Mouse (Mus musculus) forebrain, embryonic 12.5 days (tissue): ENCODE measurements around the gene Gm1113. TPM values are rescaled to one million over a fixed set of nuclear protein-coding genes. Genes with fewer than 3 reads are reported as not detected.

Experiments used
- ATAC-seq: fragments of 200-750 bp; cut with Nextera tagmentation; 2 replicates; pipeline ENCODE4 v1.8.0; 2017; ENCODE audit warnings: moderate TSS enrichment; ENCODE audit not compliant: low FRiP score
- H3K27ac ChIP-seq: fragments of 300-500 bp; sonication (generic); 2 replicates; pipeline ENCODE4 v1.5.1; 2016; ENCODE audit warnings: mild to moderate bottlenecking
- H3K27me3 ChIP-seq: fragments of 300-500 bp; sonication (generic); 2 replicates; pipeline ENCODE4 v1.6.1; 2016; ENCODE audit warnings: mild to moderate bottlenecking
- H3K36me3 ChIP-seq: fragments of 300-500 bp; sonication (generic); replicated peaks from 2 replicates; pipeline ENCODE4 v1.6.1; 2016; ENCODE audit warnings: mild to moderate bottlenecking
- H3K4me1 ChIP-seq: fragments of 300-500 bp; sonication (generic); 2 replicates; pipeline ENCODE4 v1.6.1; 2016
- H3K4me2 ChIP-seq: fragments of 300-500 bp; sonication (generic); 2 replicates; pipeline ENCODE4 v1.6.1; 2016; ENCODE audit warnings: mild to moderate bottlenecking, moderate library complexity
- H3K4me3 ChIP-seq: fragments of 300-500 bp; sonication (generic); replicated peaks from 2 replicates; pipeline ENCODE4 v1.5.1; 2016; ENCODE audit warnings: mild to moderate bottlenecking
- H3K9ac ChIP-seq: fragments of 300-500 bp; sonication (generic); 2 replicates; pipeline ENCODE4 v1.6.1; 2016; ENCODE audit warnings: mild to moderate bottlenecking
- H3K9me3 ChIP-seq: fragments of 300-500 bp; sonication (generic); 2 replicates; pipeline ENCODE4 v1.6.1; 2016
- WGBS: fragments of 180-500 bp; shearing (Covaris S2); methylation state at CpG from one replicate; pipeline ENCODE4 v1.1.7; 2016; 5-methylcytosine and 5-hydroxymethylcytosine counted together
- polyA plus RNA-seq: library from polyadenylated mRNA; unstranded; fragments of >200 nt; fragmentation: Nextera tagmentation; extraction: Ambion mirVana; gene quantifications from 2 replicates; pipeline ENCODE4 v1.2.1, GENCODE M21; 2016

Gm1113 gene
- not detected in 2 replicates for polyA plus RNA-seq

DNA sequence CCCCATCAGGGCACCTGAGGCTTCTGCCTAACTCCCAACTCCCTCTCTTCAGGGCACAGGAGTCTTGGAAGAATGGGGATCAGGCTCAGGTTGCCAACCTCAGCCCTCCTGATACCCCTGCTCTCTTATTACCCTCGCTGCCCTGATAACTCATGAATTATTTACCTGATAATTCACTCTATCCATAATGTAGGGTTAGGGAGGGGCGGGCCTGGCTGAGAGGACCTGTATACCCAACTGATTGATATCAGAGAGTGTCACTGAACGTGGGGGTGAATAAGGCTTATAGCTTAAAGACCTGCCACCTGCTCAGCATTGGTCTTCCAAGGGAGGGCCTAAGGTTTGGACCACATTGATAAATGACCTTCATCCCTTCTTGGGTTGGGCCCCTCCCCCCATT is at the start of gene Gm1113:
Gene Gm1113, minus strand, starts transcription at position 101 of the 400 bp plus-strand sequence.
- Histone ChIP-seq H3K9me3 (no peaks in the 10 kb centered on the region), H3K4me2 (no peak within 1 kb of the TSS), H3K36me3 (no peaks in the 10 kb centered on the region), H3K27ac (no peak within 1 kb of the TSS), H3K4me1 (peaks cover 5% of the 10 kb centered on the region; the same call in 1 of the 2 replicates), H3K9ac (no peak within 1 kb of the TSS), H3K27me3 (peaks cover 7% of the 10 kb centered on the region; the same call in 1 of the 2 replicates), H3K4me3 (no peak within 1 kb of the TSS)
- WGBS, result 81% methylated on average over 3 of the region's 3 CpGs
- ATAC-seq, result no peak

DNA sequence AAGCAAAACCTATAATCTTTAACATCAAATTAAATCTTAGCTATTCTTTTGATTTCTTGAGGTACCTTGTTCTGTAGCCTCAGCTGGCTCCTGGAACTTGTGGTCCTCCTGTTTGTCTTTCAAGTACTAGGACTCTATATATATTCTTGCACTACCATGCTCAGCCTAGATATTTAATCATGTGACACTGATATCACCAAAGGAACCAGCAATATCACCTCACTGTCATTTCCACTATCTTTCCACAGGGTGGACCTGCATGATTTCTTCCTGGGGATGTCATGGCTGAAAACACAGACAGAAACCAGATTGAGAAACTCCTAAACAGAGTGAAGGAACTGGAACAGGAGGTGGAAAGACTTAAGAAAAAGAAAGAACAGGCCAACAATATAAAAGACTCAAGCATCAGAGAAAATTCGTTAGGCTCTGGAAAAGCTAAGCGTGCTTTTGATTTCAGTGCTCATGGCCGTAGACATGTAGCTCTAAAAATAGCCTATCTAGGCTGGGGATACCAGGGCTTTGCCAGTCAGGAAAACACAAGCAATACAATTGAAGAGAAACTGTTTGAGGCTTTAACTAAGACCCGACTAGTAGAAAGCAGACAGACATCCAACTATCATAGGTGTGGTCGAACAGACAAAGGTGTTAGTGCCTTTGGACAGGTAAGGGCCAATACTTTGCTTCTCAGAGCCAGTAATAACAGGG is 46.6 kb upstream of the Gm1113 start:
- Histone ChIP-seq H3K4me3 (no peak overlapping the region), H3K9me3 (no peaks in the 10 kb centered on the region), H3K4me1 (peaks cover 21% of the 10 kb centered on the region), H3K4me2 (no peak overlapping the region), H3K27me3 (no peaks in the 10 kb centered on the region), H3K9ac (no peak overlapping the region), H3K27ac (no peak overlapping the region), H3K36me3 (peaks cover 55% of the 10 kb centered on the region)
- no peak for ATAC-seq
- 94% methylated on average over 5 of the region's 5 CpGs for WGBS

DNA sequence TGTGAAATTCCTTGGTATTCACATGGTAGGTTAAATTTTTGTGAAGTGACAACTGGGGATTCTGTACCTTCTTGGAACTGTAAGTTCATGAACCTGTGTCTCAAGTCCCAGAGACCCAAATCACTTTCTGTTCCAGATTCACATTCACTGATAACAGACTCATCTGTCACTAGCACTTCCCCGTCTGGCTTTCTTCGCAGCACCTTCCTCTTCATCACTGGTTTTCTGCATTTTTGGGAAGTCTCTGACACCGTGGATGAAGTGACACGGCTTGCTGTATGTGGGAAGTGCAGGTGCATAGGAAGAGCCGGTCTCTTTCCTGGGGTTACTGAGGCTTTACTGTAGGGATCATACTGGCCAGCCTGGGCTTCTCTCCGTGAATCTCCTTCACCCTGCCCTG is 43.5 kb upstream of the Gm1113 start:
- peaks cover 45% of the 10 kb centered on the region for H3K36me3 ChIP-seq

DNA sequence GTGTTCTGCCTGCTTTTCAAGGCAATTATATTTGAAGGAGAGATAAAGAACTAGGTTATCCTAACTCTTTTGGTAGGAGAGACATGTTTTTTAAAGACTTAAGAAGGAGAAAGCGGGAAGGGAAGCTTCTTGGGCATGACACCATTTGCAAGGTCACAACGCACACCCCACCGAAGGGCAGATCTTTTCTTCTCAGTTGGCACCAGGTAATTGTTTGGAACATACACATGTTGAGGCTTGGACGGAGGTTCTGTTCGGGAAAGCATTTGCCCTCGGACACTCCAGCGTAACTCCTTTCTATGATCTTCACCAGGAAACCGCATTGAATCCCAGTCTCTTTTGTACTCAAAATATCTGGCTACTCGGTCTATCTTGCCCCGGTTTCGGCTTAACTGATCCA is 43.0 kb upstream of the Gm1113 start:
- H3K4me3 ChIP-seq, result no peak overlapping the region
- no peak overlapping the region for H3K9ac ChIP-seq
- no peak for ATAC-seq
- H3K27me3 ChIP-seq, result peaks cover 14% of the 10 kb centered on the region
- 93% methylated on average over 11 of the region's 11 CpGs for whole genome bisulfite sequencing
- no peaks in the 10 kb centered on the region for H3K9me3 ChIP-seq
- peaks cover 16% of the 10 kb centered on the region for H3K4me1 ChIP-seq
- no peak overlapping the region for H3K27ac ChIP-seq
- peaks cover 41% of the 10 kb centered on the region for H3K36me3 ChIP-seq
- no peak overlapping the region for H3K4me2 ChIP-seq

More for the DNA sequence above, 43.5 kb upstream of the Gm1113 start:
- Histone ChIP-seq H3K27me3 (peaks cover 12% of the 10 kb centered on the region), H3K4me2 (no peak overlapping the region), H3K27ac (no peak overlapping the region), H3K9me3 (no peaks in the 10 kb centered on the region), H3K9ac (no peak overlapping the region), H3K4me3 (no peak overlapping the region), H3K4me1 (peaks cover 16% of the 10 kb centered on the region)
- 92% methylated on average over 6 of the region's 6 CpGs for WGBS
- no peak for ATAC-seq

DNA sequence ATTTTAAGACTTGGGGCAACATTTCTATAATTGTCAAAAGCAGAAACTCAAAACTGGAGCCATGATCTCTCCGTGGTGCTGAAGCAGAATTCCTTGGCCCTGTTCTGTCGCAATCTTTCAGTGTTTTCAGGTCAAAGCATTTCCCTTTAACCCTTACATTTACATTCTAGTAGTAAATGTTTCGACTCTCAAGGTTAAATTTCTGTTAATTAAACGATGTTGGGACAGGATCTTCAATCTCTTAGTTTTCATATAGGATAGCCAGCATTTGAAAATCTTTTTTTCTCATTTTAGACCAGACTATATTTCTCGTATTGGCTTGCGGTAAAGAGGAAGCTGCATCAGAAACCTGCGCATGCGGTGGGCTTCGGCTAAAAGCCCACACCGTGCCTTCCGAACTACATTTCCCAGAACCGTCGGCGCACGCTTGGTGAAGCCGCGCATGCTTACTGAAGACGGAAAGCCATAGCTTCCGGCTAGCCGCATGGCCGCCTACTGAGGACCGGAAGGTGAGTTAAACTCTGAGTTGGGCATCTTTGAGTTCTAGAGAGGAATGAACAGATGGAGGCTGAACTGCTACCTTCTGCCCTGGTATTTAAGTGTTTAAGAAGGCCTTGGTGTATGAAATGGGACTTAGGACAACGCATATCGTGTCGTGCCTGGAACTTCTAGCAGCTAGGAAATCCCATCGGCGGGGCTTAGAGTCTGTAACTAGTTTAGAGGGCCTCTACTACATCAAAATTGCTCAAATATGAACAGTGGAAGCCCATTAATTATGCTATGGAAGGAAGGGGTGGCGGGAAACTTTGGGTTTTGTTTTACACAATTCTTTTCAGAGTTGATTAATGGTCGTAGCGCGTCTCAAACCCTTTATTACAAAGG is 41.2 kb upstream of the Gm1113 start:
- H3K9ac ChIP-seq, result peak overlapping the region; percentile 58
- WGBS, result 3% methylated on average over 31 of the region's 31 CpGs

DNA sequence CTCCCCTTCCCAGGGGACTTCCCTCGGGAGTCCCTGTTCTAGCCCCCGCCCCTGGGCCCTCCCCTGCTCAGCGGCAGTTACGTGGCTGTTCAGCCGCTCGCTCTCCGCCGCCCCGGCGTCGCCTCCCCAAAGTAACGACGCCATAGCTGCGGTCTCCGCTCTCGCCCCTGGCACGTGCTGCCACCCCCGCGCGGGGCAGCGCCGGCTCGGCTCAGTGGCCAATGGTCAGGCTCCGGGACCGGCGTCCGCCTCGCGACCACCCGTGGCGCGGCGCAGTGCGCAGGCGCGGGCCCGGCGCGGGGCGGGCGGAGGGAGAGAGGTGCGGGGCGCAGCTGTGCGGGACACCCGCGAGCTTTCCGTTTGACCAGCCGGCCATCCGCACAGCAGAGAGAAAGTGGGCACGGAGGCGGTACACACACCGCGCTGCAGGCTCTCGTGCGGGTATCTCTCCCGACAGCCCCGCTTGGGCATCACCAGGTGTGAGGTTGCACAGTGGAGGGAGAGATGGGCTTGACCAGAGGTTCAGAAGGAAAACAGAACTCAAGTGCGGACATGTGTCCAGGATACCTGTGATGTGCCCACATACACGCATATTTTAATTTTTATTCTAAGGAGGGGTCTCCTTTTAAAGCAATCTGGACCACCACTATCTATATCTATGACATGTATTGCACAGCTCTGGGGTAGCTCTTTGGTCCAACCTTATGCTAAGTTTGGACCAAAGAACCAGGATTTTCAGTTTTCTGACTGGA is 40.4 kb upstream of the Gm1113 start, which contains the start of the genes Ddx25 and Pus3:
Gene Ddx25, minus strand, starts transcription at position 272 of the 752 bp plus-strand sequence.
Gene Pus3, plus strand, starts transcription at position 339 of the 752 bp plus-strand sequence.
- peaks cover 16% of the 10 kb centered on the region for H3K4me1 ChIP-seq
- peak within 1 kb of the TSS; percentile 58 for H3K9ac ChIP-seq
- H3K27me3 ChIP-seq, result peaks cover 14% of the 10 kb centered on the region
- peak within 1 kb of the TSS; percentile 60 for H3K27ac ChIP-seq
- peak within 1 kb of the TSS; percentile 89 for H3K4me2 ChIP-seq
- no peaks in the 10 kb centered on the region for H3K9me3 ChIP-seq
- peaks cover 19% of the 10 kb centered on the region for H3K36me3 ChIP-seq
- peak within 1 kb of the TSS; percentile 49 for H3K4me3 ChIP-seq
- 1% methylated on average over 59 of the region's 59 CpGs for WGBS
- ATAC-seq, result peak; percentile 89

More for the DNA sequence above, 41.2 kb upstream of the Gm1113 start:
- H3K4me3 ChIP-seq, result peak overlapping the region; percentile 49
- peaks cover 16% of the 10 kb centered on the region for H3K4me1 ChIP-seq
- ATAC-seq, result peak; percentile 92
- no peaks in the 10 kb centered on the region for H3K9me3 ChIP-seq
- H3K36me3 ChIP-seq, result peaks cover 23% of the 10 kb centered on the region
- H3K4me2 ChIP-seq, result peak overlapping the region; percentile 89
- peaks cover 14% of the 10 kb centered on the region for H3K27me3 ChIP-seq
- peak overlapping the region; percentile 60; the same call in 1 of the 2 replicates for H3K27ac ChIP-seq

DNA sequence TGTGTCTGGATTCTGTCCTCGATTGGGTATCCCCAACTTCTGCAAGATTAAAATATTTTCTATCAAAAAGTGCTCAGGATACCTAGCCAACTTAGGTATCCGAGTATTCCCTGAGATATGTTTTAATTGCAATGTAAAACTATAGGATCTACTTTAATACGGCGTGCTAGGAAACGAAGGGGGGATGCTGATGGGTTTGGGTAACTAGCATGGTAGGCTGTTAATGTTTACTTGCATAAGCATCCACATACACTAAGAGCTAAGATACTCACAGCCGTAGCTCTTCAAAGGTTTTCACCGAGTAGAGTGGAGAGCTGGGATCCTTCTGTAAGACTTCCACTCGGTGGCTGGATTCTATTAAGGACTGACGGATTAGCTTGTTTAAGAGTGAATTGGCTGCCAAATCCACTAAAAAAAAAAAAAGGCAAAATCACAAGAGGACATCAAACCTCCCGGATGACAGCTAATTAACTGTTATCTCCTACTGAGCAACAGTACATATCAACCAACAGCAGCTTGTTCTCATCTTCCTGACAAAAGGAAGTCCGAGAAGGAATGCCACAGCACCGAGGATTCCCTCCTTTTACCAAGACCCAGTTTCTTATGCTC is 38.5 kb upstream of the Gm1113 start:
- Histone ChIP-seq H3K27me3 (peaks cover 14% of the 10 kb centered on the region), H3K36me3 (peaks cover 12% of the 10 kb centered on the region), H3K9ac (no peak overlapping the region), H3K4me2 (no peak overlapping the region), H3K4me1 (peaks cover 16% of the 10 kb centered on the region), H3K9me3 (no peaks in the 10 kb centered on the region), H3K4me3 (no peak overlapping the region), H3K27ac (no peak overlapping the region)
- ATAC-seq, result no peak
- WGBS, result 77% methylated on average over 12 of the region's 12 CpGs

DNA sequence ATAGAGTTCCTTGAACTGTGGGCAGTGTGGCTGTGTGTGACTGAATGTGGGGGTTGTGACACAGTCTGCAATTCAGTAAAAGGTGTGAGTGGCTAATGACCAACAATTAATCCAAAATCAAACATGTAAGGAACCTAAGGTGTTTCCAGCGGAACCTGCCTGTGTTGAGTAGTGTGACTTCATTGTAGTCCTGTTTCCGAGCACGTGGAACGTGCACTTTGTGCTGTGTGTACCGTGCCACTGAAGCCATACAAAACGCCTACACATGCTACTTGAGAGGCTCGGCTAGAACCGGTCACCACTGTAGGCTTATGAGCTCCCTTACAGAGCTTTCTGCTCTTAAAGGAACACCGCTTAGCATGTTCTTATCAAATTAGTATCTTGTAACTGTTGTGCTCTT is 30.4 kb upstream of the Gm1113 start:
- H3K4me1 ChIP-seq, result no peaks in the 10 kb centered on the region
- ATAC-seq, result no peak
- H3K9me3 ChIP-seq, result no peaks in the 10 kb centered on the region
- no peak overlapping the region for H3K4me3 ChIP-seq
- H3K4me2 ChIP-seq, result no peak overlapping the region
- 0 out of 2 replicates have a peak, but pooled peaks cover 5% of the 10 kb centered on the region for H3K36me3 ChIP-seq
- WGBS, result 87% methylated on average over 9 of the region's 9 CpGs
- no peaks in the 10 kb centered on the region for H3K27me3 ChIP-seq
- no peak overlapping the region for H3K9ac ChIP-seq
- H3K27ac ChIP-seq, result no peak overlapping the region

DNA sequence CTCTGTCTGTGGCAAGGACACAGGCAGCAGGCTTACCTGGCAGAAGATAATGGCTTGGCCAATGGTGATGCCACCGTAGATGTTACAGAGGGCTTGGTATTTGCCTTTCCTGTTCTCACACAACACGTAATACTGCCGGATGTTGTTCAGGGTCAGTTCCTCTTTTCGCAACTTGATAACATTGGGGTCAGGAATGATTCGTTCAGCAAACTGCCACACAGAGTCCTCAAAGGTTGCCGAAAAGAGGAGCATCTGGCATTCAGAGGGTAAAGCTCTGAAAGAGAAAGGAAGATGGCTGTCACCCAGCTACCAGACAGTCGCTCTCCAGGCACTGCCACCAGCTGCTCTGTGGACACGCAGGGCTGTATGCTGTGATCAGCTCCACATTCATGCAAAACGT is 28.7 kb upstream of the Gm1113 start:
- ATAC-seq, result no peak
- no peaks in the 10 kb centered on the region for H3K27me3 ChIP-seq
- H3K9me3 ChIP-seq, result no peaks in the 10 kb centered on the region
- no peaks in the 10 kb centered on the region for H3K4me1 ChIP-seq
- H3K36me3 ChIP-seq, result 0 out of 2 replicates have a peak, but pooled peaks cover 5% of the 10 kb centered on the region
- 85% methylated on average over 9 of the region's 9 CpGs for WGBS
- no peak overlapping the region for H3K4me2 ChIP-seq
- no peak overlapping the region for H3K4me3 ChIP-seq
- no peak overlapping the region for H3K9ac ChIP-seq
- H3K27ac ChIP-seq, result no peak overlapping the region

DNA sequence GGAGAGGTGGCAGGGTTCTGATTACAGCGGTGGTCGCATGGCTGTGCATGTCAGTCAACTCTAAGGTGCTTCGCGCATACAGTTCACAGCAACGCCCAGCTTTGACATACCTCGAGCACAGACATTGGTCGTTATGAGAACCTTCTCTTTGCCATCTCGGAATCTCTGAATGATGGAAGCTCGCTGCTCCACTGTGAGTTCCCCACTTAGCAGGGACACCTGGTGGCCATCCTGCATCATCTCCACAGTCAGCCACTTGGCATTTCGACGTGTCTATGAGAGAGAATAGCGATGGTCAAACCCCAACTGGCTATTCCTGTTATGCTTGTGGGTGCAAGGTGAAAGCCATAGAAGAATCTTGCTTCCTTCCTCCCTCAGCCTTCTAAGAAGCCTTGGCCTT is 27.6 kb upstream of the Gm1113 start:
- no peaks in the 10 kb centered on the region for H3K27me3 ChIP-seq
- H3K36me3 ChIP-seq, result 0 out of 2 replicates have a peak, but pooled peaks cover 7% of the 10 kb centered on the region

DNA sequence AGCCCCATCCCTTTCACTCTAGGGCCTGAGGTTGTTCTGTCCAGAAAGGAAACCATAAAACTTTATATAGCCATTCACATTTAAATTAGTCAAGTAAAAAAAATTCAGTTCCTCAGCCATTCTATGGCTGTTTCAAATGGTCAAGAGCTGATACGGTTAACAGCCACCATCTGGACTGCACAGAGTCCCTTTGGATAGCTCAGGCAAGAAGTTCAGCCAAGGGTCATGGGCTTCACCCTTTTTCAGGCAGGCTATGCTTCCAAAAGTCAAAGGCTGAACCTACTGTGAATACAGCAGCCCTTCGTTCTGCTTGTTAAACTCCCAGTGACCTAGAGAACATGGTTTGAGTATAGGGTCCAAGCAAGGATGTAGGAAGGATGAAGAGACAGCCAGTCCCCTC is 26.6 kb upstream of the Gm1113 start:
- H3K27me3 ChIP-seq, result no peaks in the 10 kb centered on the region
- 0 out of 2 replicates have a peak, but pooled peaks cover 8% of the 10 kb centered on the region for H3K36me3 ChIP-seq
- no peaks in the 10 kb centered on the region for H3K9me3 ChIP-seq
- no peaks in the 10 kb centered on the region for H3K4me1 ChIP-seq
- H3K4me2 ChIP-seq, result no peak overlapping the region
- no peak overlapping the region for H3K9ac ChIP-seq
- no peak for ATAC-seq
- H3K4me3 ChIP-seq, result no peak overlapping the region
- WGBS, result 76% methylated on average over 2 of the region's 2 CpGs
- no peak overlapping the region for H3K27ac ChIP-seq

More for the DNA sequence above, 27.6 kb upstream of the Gm1113 start:
- Histone ChIP-seq H3K9ac (no peak overlapping the region), H3K4me1 (no peaks in the 10 kb centered on the region), H3K4me3 (no peak overlapping the region), H3K9me3 (no peaks in the 10 kb centered on the region), H3K27ac (no peak overlapping the region), H3K4me2 (no peak overlapping the region)
- WGBS, result 79% methylated on average over 12 of the region's 12 CpGs
- no peak for ATAC-seq
